Mouse (Mus musculus): ENCODE results near the gene Fgfr2. TPM values are rescaled to one million over a fixed set of nuclear protein-coding genes. Genes with fewer than 3 reads are reported as not detected.

Fgfr2 gene
- total RNA-seq, 2 experiments from 2014 or later: 28.8 to 29.4 TPM

GRCm38 (mm10) chr7:132994628-132995191 lies 128.4 kb downstream of the Fgfr2 start:
- intact Hi-C loops (cut with DNase I): no loop called here
- DNase-seq (ENCODE audit: extremely low spot score in 1 of 2, low spot score in 2 of 2): no peak

- intact Hi-C loops (cut with DNase I): no loop called here
- no peak for DNase-seq (ENCODE audit: extremely low spot score in 1 of 2, low spot score in 2 of 2)
Measured at GRCm38 (mm10) chr7:132994120-132994519, 129.0 kb downstream of the Fgfr2 start.

GRCm38 (mm10) chr7:132992967-132993615 lies 130.1 kb downstream of the Fgfr2 start:
- no peak for DNase-seq (ENCODE audit: extremely low spot score in 1 of 2, low spot score in 2 of 2)
- intact Hi-C loops (cut with DNase I): no loop called here

- intact Hi-C loops (cut with DNase I): no loop called here
- DNase-seq (ENCODE audit: extremely low spot score in 1 of 2, low spot score in 2 of 2): no peak
Measured at GRCm38 (mm10) chr7:132991240-132991900, 131.8 kb downstream of the Fgfr2 start.

GRCm38 (mm10) chr7:132989839-132990238 lies 133.3 kb downstream of the Fgfr2 start:
- intact Hi-C loops (cut with DNase I): no loop called here
- DNase-seq (ENCODE audit: extremely low spot score in 1 of 2, low spot score in 2 of 2): no peak

- intact Hi-C loops (cut with DNase I): no loop called here
- no peak for DNase-seq (ENCODE audit: extremely low spot score in 1 of 2, low spot score in 2 of 2)
Measured at GRCm38 (mm10) chr7:132982639-132983038, 140.5 kb downstream of the Fgfr2 start.

GRCm38 (mm10) chr7:132977981-132978380 lies 145.2 kb downstream of the Fgfr2 start:
- intact Hi-C loops (cut with DNase I): no loop called here
- no peak for DNase-seq (ENCODE audit: extremely low spot score in 1 of 2, low spot score in 2 of 2)

- DNase-seq (ENCODE audit: extremely low spot score in 1 of 2, low spot score in 2 of 2): no peak
- intact Hi-C loops (cut with DNase I): no loop called here
Measured at GRCm38 (mm10) chr7:132976079-132976478, 147.1 kb downstream of the Fgfr2 start.

GRCm38 (mm10) chr7:132972079-132972478 lies 151.1 kb downstream of the Fgfr2 start:
- DNase-seq (ENCODE audit: extremely low spot score in 1 of 2, low spot score in 2 of 2): no peak
- intact Hi-C loops (cut with DNase I): no loop called here

GRCm38 (mm10) chr7:132965707-132966106 lies 157.4 kb downstream of the Fgfr2 start:
- DNase-seq (ENCODE audit: extremely low spot score in 1 of 2, low spot score in 2 of 2): no peak
- intact Hi-C loops (cut with DNase I): loop anchor here (5.0 kb wide), 1 partner anchor 33 kb away; the partner anchor contains the start of gene Zranb1

- no peak for DNase-seq (ENCODE audit: extremely low spot score in 1 of 2, low spot score in 2 of 2)
- intact Hi-C loops (cut with DNase I): no loop called here
Measured at GRCm38 (mm10) chr7:132964395-132964794, 158.8 kb downstream of the Fgfr2 start.

- DNase-seq (ENCODE audit: extremely low spot score in 1 of 2, low spot score in 2 of 2): no peak
Measured at GRCm38 (mm10) chr7:132950613-132951012, 172.5 kb downstream of the Fgfr2 start.

GRCm38 (mm10) chr7:132949968-132950367 lies 173.2 kb downstream of the Fgfr2 start:
- intact Hi-C loops (cut with DNase I): no loop called here
- DNase-seq (ENCODE audit: extremely low spot score in 1 of 2, low spot score in 2 of 2): no peak

More at GRCm38 (mm10) chr7:132950613-132951012, 172.5 kb downstream of the Fgfr2 start:
- intact Hi-C loops (cut with DNase I): no loop called here

GRCm38 (mm10) chr7:132940569-132940968 lies 182.6 kb downstream of the Fgfr2 start:
- DNase-seq (ENCODE audit: extremely low spot score in 1 of 2, low spot score in 2 of 2): no peak
- intact Hi-C loops (cut with DNase I): no loop called here

GRCm38 (mm10) chr7:132939118-132939517 lies 184.0 kb downstream of the Fgfr2 start:
- intact Hi-C loops (cut with DNase I): no loop called here
- DNase-seq (ENCODE audit: extremely low spot score in 1 of 2, low spot score in 2 of 2): no peak

- intact Hi-C loops (cut with DNase I): loop anchor here (5.0 kb wide), 1 partner anchor 33 kb away; no protein-coding TSS in a partner anchor
- no peak for DNase-seq (ENCODE audit: extremely low spot score in 1 of 2, low spot score in 2 of 2)
Measured at GRCm38 (mm10) chr7:132934743-132935142, 188.4 kb downstream of the Fgfr2 start.

GRCm38 (mm10) chr7:132933331-132933730 lies 189.8 kb downstream of the Fgfr2 start:
- no peak for DNase-seq (ENCODE audit: extremely low spot score in 1 of 2, low spot score in 2 of 2)

GRCm38 (mm10) chr7:132931560-132932351 lies 191.4 kb downstream of the Fgfr2 start:
- DNase-seq (ENCODE audit: extremely low spot score in 1 of 2, low spot score in 2 of 2): peak in 1 of 2 experiments; percentile 68
- intact Hi-C loops (cut with DNase I): loop anchor here (5.0 kb wide), 1 partner anchor 36 kb away; no protein-coding TSS in a partner anchor

More at GRCm38 (mm10) chr7:132933331-132933730, 189.8 kb downstream of the Fgfr2 start:
- intact Hi-C loops (cut with DNase I): loop anchor here (5.0 kb wide), 1 partner anchor 34 kb away; no protein-coding TSS in a partner anchor
